Mouse (Mus musculus) G1E (cell line): ENCODE measurements around the gene Cdhr2. TPM values are rescaled to one million over a fixed set of nuclear protein-coding genes. Genes with fewer than 3 reads are reported as not detected.

Experiments
- ATAC-seq: 2 replicates; pipeline ENCODE4 v1.8.0; 2016; ENCODE audit warnings: mild to moderate bottlenecking; ENCODE audit not compliant: insufficient number of reproducible peaks, poor library complexity, low FRiP score, severe bottlenecking; ENCODE audit errors: extremely low read depth
- DNase-seq: peaks from one replicate; pipeline ENCODE4 v3.0.0; 2012; ENCODE audit warnings: low spot score
- H3K27me3 ChIP-seq: 2 replicates; pipeline ENCODE4 v1.6.1; 2012; ENCODE audit warnings: mild to moderate bottlenecking, low read length, inconsistent platforms; ENCODE audit not compliant: insufficient read depth
- H3K36me3 ChIP-seq: replicated peaks from 2 replicates; pipeline ENCODE3; 2012; ENCODE audit warnings: mild to moderate bottlenecking, inconsistent platforms
- H3K4me1 ChIP-seq: 2 replicates; pipeline ENCODE4 v1.6.1; 2012; ENCODE audit warnings: low read depth, low read length, inconsistent platforms, mixed read lengths; ENCODE audit not compliant: insufficient read depth
- H3K4me3 ChIP-seq: 2 replicates; pipeline ENCODE4 v1.5.1; 2012; ENCODE audit warnings: low read depth, mild to moderate bottlenecking, inconsistent platforms, low read length, moderate library complexity, mixed read lengths
- H3K9me3 ChIP-seq: replicated peaks from 2 replicates; pipeline ENCODE4 v1.6.1; 2012; ENCODE audit warnings: inconsistent platforms
- CTCF ChIP-seq: IDR thresholded peaks from 2 replicates; pipeline ENCODE4 v1.5.1; 2012; ENCODE audit warnings: low read depth, low read length, inconsistent platforms, mixed read lengths
- GATA1 ChIP-seq: IDR thresholded peaks from 2 replicates; pipeline ENCODE4 v1.6.1; 2012; ENCODE audit warnings: borderline replicate concordance, low read length, inconsistent platforms, mixed read lengths
- GATA2 ChIP-seq: IDR thresholded peaks from 2 replicates; pipeline ENCODE4 v1.6.1; 2012; ENCODE audit warnings: low read depth, low read length, inconsistent platforms, borderline replicate concordance
- POLR2AphosphoS5 ChIP-seq: IDR thresholded peaks from 2 replicates; pipeline ENCODE4 v1.6.1; 2012; ENCODE audit warnings: low read depth, low read length, inconsistent platforms; ENCODE audit not compliant: insufficient replicate concordance
- TAL1 ChIP-seq: conservative IDR thresholded peaks from 2 replicates; pipeline ENCODE4 v1.6.1; 2012; ENCODE audit warnings: low read depth, low read length, inconsistent platforms, mixed read lengths
- polyA plus RNA-seq: library from polyadenylated mRNA; stranded (reverse); fragments of >175 nt; gene quantifications from 2 replicates; pipeline ENCODE4 v1.2.3, GENCODE M21; 2012
- total RNA-seq, 2 experiments: library from RNA; stranded (forward) in 1 of 2; stranded (reverse) in 1 of 2; fragments of 200-1000 nt in 1 of 2; fragments of >200 nt in 1 of 2; fragmentation: Nextera tagmentation in 1 of 2; gene quantifications; 2 replicates each; pipeline ENCODE4 v1.2.3; 2014 to 2017

Cdhr2 gene
- total and polyA plus RNA-seq, 3 experiments: not detected

GRCm38 (mm10) chr13:54767012-54767411 lies 65.8 kb downstream of the Cdhr2 start:
- no peaks in the 10 kb centered on the region for H3K27me3 ChIP-seq
- H3K4me3 ChIP-seq: no peak overlapping the region
- no peaks in the 10 kb centered on the region for H3K4me1 ChIP-seq
- ATAC-seq (no peak), DNase-seq (no peak)
- peaks cover 16% of the 10 kb centered on the region for H3K9me3 ChIP-seq
- no peak for TF ChIP-seq CTCF
- no peak for TF ChIP-seq GATA2
- TF ChIP-seq GATA1: no peak
- no peak for TF ChIP-seq POLR2AphosphoS5
- TF ChIP-seq TAL1: no peak
- H3K36me3 ChIP-seq: no peaks in the 10 kb centered on the region

DNA sequence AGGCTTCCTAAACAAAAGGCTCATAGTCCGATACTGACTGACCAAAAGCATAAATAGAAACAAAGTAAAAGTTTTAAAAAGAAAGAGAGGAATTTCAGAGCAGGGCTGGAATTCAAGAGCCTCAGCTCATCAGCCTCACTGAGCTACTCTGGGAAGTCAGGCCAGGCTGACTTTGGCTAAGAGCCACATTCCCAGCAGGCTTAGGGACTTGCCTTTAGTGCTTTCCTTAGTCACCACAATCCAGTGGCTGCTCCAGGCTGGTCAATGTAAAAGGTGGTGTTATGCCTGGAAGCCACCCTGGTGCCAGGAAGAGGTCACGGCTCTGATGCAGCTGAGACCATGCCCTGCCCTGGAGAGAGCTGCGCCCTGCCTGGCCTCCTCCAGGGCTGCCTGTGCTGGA lies 79.3 kb downstream of the Cdhr2 start:
- H3K9me3 ChIP-seq: no peaks in the 10 kb centered on the region
- no peaks in the 10 kb centered on the region for H3K4me1 ChIP-seq
- TF ChIP-seq CTCF (no peak), POLR2AphosphoS5 (no peak), GATA1 (no peak), GATA2 (no peak), TAL1 (no peak)
- no peak for DNase-seq
- H3K27me3 ChIP-seq: peaks cover 16% of the 10 kb centered on the region
- no peaks in the 10 kb centered on the region for H3K36me3 ChIP-seq
- ATAC-seq: no peak
- no peak overlapping the region for H3K4me3 ChIP-seq

DNA sequence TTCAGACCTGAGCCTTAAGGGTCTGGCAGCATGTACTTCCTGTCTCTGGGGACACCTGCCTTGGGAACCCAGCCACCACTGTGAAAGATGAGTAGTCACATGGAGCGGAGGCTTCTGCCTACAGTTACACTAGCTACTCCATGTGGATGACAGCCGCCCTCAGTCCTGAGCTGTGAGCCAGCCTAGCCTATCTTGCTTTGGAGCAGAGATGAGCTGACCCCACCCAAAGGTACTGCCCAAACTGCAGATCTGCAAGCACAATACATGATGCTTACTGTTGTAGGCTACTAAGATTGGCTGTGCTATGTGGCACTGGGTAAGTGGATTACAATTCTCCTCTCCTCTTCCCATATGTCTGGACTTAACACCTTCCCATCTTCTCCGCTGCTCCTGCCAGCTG lies 79.8 kb downstream of the Cdhr2 start:
- Histone ChIP-seq H3K9me3 (no peaks in the 10 kb centered on the region), H3K27me3 (peaks cover 16% of the 10 kb centered on the region), H3K36me3 (no peaks in the 10 kb centered on the region), H3K4me3 (no peak overlapping the region), H3K4me1 (no peaks in the 10 kb centered on the region)
- TF ChIP-seq GATA2 (no peak), GATA1 (no peak), POLR2AphosphoS5 (no peak), TAL1 (no peak), CTCF (no peak)
- no peak for DNase-seq
- ATAC-seq: no peak

GRCm38 (mm10) chr13:54783235-54783634 lies 82.0 kb downstream of the Cdhr2 start:
- H3K9me3 ChIP-seq: no peaks in the 10 kb centered on the region
- ATAC-seq (no peak), DNase-seq (no peak)
- no peaks in the 10 kb centered on the region for H3K4me1 ChIP-seq
- no peak for TF ChIP-seq TAL1
- no peak overlapping the region for H3K4me3 ChIP-seq
- H3K36me3 ChIP-seq: no peaks in the 10 kb centered on the region
- peaks cover 16% of the 10 kb centered on the region for H3K27me3 ChIP-seq

DNA sequence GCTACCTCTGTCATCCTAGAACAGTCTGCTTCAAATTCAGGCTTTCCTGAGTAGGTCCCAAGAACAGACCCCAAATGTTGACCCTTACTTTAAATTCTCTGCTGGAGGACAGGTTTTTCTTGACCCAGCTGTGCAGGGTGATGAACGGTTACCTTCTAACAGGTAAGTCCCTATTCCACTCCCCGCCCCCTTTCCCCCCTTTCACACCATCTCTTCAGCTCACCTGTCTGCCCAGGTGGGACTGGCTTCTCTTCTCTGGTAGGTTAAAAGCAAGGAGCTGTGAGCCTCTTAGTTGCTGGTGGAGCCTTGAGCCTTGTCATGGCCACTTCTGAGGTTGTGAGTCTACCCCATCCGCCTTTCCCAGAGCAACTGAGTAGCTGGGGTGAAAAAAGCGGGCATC lies 82.4 kb downstream of the Cdhr2 start, which contains the start of gene Eif4e1b:
TSS of gene Eif4e1b (plus strand) at position 301 of the 400 bp plus-strand sequence.
- no peak for ATAC-seq
- 0 out of 2 replicates have a peak, but pooled peaks cover 3% of the 10 kb centered on the region for H3K4me1 ChIP-seq
- DNase-seq: no peak
- no peak for TF ChIP-seq TAL1
- TF ChIP-seq CTCF: no peak
- TF ChIP-seq GATA2: no peak
- TF ChIP-seq POLR2AphosphoS5: no peak
- H3K9me3 ChIP-seq: no peaks in the 10 kb centered on the region
- peaks cover 16% of the 10 kb centered on the region for H3K27me3 ChIP-seq
- H3K36me3 ChIP-seq: no peaks in the 10 kb centered on the region
- H3K4me3 ChIP-seq: no peak within 1 kb of the TSS

Other genes with a start within 250 kb of the Cdhr2 start
- gene Thoc3, start 232.6 kb upstream of the Cdhr2 start, total RNA-seq (2014; fragmentation: Nextera tagmentation): 65.0 and 76.5 TPM in 2 replicates
- gene Thoc3, start 232.6 kb upstream of the Cdhr2 start, total RNA-seq (2017): 73.4 and 73.7 TPM in 2 replicates
- 179 and 186 TPM in 2 replicates for gene Thoc3, start 232.6 kb upstream of the Cdhr2 start, polyA plus RNA-seq
- 27.1 and 34.7 TPM in 2 replicates for gene Simc1, start 197.7 kb upstream of the Cdhr2 start, total RNA-seq (2014; fragmentation: Nextera tagmentation)
- gene Simc1, start 197.7 kb upstream of the Cdhr2 start, total RNA-seq (2017): 5.8 and 6.0 TPM in 2 replicates
- 1.1 and 1.4 TPM in 2 replicates for gene Simc1, start 197.7 kb upstream of the Cdhr2 start, polyA plus RNA-seq
- 59.2 and 61.9 TPM in 2 replicates for gene 4833439L19Rik, start 136.0 kb upstream of the Cdhr2 start, total RNA-seq (2014; fragmentation: Nextera tagmentation)
- 37.3 and 40.4 TPM in 2 replicates for gene 4833439L19Rik, start 136.0 kb upstream of the Cdhr2 start, total RNA-seq (2017)
- gene 4833439L19Rik, start 136.0 kb upstream of the Cdhr2 start, polyA plus RNA-seq: 32.8 and 36.9 TPM in 2 replicates
- 20.8 and 21.4 TPM in 2 replicates for gene Arl10, start 126.4 kb upstream of the Cdhr2 start, total RNA-seq (2014; fragmentation: Nextera tagmentation)
- 13.9 and 14.3 TPM in 2 replicates for gene Arl10, start 126.4 kb upstream of the Cdhr2 start, total RNA-seq (2017)
- 11.8 and 13.8 TPM in 2 replicates for gene Arl10, start 126.4 kb upstream of the Cdhr2 start, polyA plus RNA-seq
- gene Nop16, start 111.4 kb upstream of the Cdhr2 start, total RNA-seq (2014; fragmentation: Nextera tagmentation): 64.7 and 76.0 TPM in 2 replicates
- 59.4 and 65.7 TPM in 2 replicates for gene Nop16, start 111.4 kb upstream of the Cdhr2 start, total RNA-seq (2017)
- gene Nop16, start 111.4 kb upstream of the Cdhr2 start, polyA plus RNA-seq: 63.8 and 65.1 TPM in 2 replicates
- gene Higd2a, start 111.3 kb upstream of the Cdhr2 start, total RNA-seq (2014; fragmentation: Nextera tagmentation): 74.0 and 79.3 TPM in 2 replicates
- 65.2 and 67.7 TPM in 2 replicates for gene Higd2a, start 111.3 kb upstream of the Cdhr2 start, total RNA-seq (2017)
- gene Higd2a, start 111.3 kb upstream of the Cdhr2 start, polyA plus RNA-seq: 26.4 and 84.5 TPM in 2 replicates
- gene Cltb, start 90.1 kb upstream of the Cdhr2 start, total RNA-seq (2014; fragmentation: Nextera tagmentation): 8.7 and 9.2 TPM in 2 replicates
- gene Cltb, start 90.1 kb upstream of the Cdhr2 start, total RNA-seq (2017): 29.6 and 33.6 TPM in 2 replicates
- gene Cltb, start 90.1 kb upstream of the Cdhr2 start, polyA plus RNA-seq: 49.8 TPM in 2 replicates
- 80.9 and 87.6 TPM in 2 replicates for gene Faf2, start 79.7 kb upstream of the Cdhr2 start, total RNA-seq (2014; fragmentation: Nextera tagmentation)
- gene Faf2, start 79.7 kb upstream of the Cdhr2 start, total RNA-seq (2017): 35.9 and 47.9 TPM in 2 replicates
- gene Faf2, start 79.7 kb upstream of the Cdhr2 start, polyA plus RNA-seq: 12.9 and 14.5 TPM in 2 replicates
- gene Rnf44, start 7.6 kb upstream of the Cdhr2 start, total RNA-seq (2014; fragmentation: Nextera tagmentation): 81.9 and 86.2 TPM in 2 replicates
- gene Rnf44, start 7.6 kb upstream of the Cdhr2 start, total RNA-seq (2017): 12.3 and 13.5 TPM in 2 replicates
- 304 and 332 TPM in 2 replicates for gene Rnf44, start 7.6 kb upstream of the Cdhr2 start, polyA plus RNA-seq
- not detected in 2 replicates for gene Gprin1, start 48.4 kb downstream of the Cdhr2 start, total RNA-seq (2014; fragmentation: Nextera tagmentation)
- 0.05 and 0.06 TPM in 2 replicates for gene Gprin1, start 48.4 kb downstream of the Cdhr2 start, total RNA-seq (2017)
- not detected in 2 replicates for gene Gprin1, start 48.4 kb downstream of the Cdhr2 start, polyA plus RNA-seq
- not detected in 2 replicates for gene Sncb, start 65.1 kb downstream of the Cdhr2 start, total RNA-seq (2014; fragmentation: Nextera tagmentation)
- gene Sncb, start 65.1 kb downstream of the Cdhr2 start, total RNA-seq (2017): not detected in 2 replicates
- not detected in 2 replicates for gene Sncb, start 65.1 kb downstream of the Cdhr2 start, polyA plus RNA-seq
- not detected in 2 replicates for gene Eif4e1b, start 82.5 kb downstream of the Cdhr2 start, total RNA-seq (2014; fragmentation: Nextera tagmentation)
- 0.05 TPM in 1 of 2 replicates, not detected in the other for gene Eif4e1b, start 82.5 kb downstream of the Cdhr2 start, total RNA-seq (2017)
- not detected in 2 replicates for gene Eif4e1b, start 82.5 kb downstream of the Cdhr2 start, polyA plus RNA-seq
- gene Tspan17, start 87.9 kb downstream of the Cdhr2 start, total RNA-seq (2014; fragmentation: Nextera tagmentation): 1.6 and 1.7 TPM in 2 replicates
- gene Tspan17, start 87.9 kb downstream of the Cdhr2 start, total RNA-seq (2017): 1.1 and 2.0 TPM in 2 replicates
- gene Tspan17, start 87.9 kb downstream of the Cdhr2 start, polyA plus RNA-seq: 0.43 and 0.44 TPM in 2 replicates
- not detected in 2 replicates for gene Unc5a, start 247.9 kb downstream of the Cdhr2 start, total RNA-seq (2014; fragmentation: Nextera tagmentation)
- gene Unc5a, start 247.9 kb downstream of the Cdhr2 start, total RNA-seq (2017): 0.06 TPM in 1 of 2 replicates, not detected in the other
- 0.02 TPM in 1 of 2 replicates, not detected in the other for gene Unc5a, start 247.9 kb downstream of the Cdhr2 start, polyA plus RNA-seq